Mouse (Mus musculus) NIH3T3 (cell line): ENCODE measurements around the gene Asf1b.

Experiments used
- DNase-seq: peaks from one replicate; pipeline ENCODE4 v3.0.0-alpha.2; 2012; ENCODE audit warnings: low read depth

Asf1b gene

GRCm38 (mm10) chr8:83955106-83955957 is at the start of gene Asf1b, which contains the start of gene Gm10644:
Gene Asf1b (plus strand): TSS chr8:83955507.
Gene Gm10644 (minus strand): TSS chr8:83955205.
- DNase-seq = peak; percentile 100

- no peak for DNase-seq
Observed at GRCm38 (mm10) chr8:83908583-83908982, 46.7 kb upstream of the Asf1b start.

- DNase-seq = no peak
Observed at GRCm38 (mm10) chr8:83909311-83909710, 46.0 kb upstream of the Asf1b start.

GRCm38 (mm10) chr8:83911809-83912731 is 43.2 kb upstream of the Asf1b start:
- DNase-seq = no peak

- no peak for DNase-seq
Observed at GRCm38 (mm10) chr8:83914232-83914631, 41.1 kb upstream of the Asf1b start.

GRCm38 (mm10) chr8:83914860-83915259 is 40.4 kb upstream of the Asf1b start:
- DNase-seq = no peak

- DNase-seq = no peak
Observed at GRCm38 (mm10) chr8:83916015-83916414, 39.3 kb upstream of the Asf1b start.

- DNase-seq = no peak
Observed at GRCm38 (mm10) chr8:83917566-83917965, 37.7 kb upstream of the Asf1b start.

GRCm38 (mm10) chr8:83921558-83921957 is 33.7 kb upstream of the Asf1b start:
- DNase-seq = peak; percentile 88

- DNase-seq = no peak
Observed at GRCm38 (mm10) chr8:83922727-83923126, 32.6 kb upstream of the Asf1b start.

GRCm38 (mm10) chr8:83924585-83924984 is 30.7 kb upstream of the Asf1b start:
- no peak for DNase-seq

- DNase-seq = no peak
Observed at GRCm38 (mm10) chr8:83926266-83926665, 29.0 kb upstream of the Asf1b start.

- no peak for DNase-seq
Observed at GRCm38 (mm10) chr8:83934222-83934621, 21.1 kb upstream of the Asf1b start.

GRCm38 (mm10) chr8:83934994-83935393 is 20.3 kb upstream of the Asf1b start:
- DNase-seq = no peak

GRCm38 (mm10) chr8:83935435-83935834 is 19.9 kb upstream of the Asf1b start:
- no peak for DNase-seq

- no peak for DNase-seq
Observed at GRCm38 (mm10) chr8:83937645-83938044, 17.7 kb upstream of the Asf1b start.

GRCm38 (mm10) chr8:83938330-83938729 is 17.0 kb upstream of the Asf1b start:
- DNase-seq = no peak

GRCm38 (mm10) chr8:83941066-83941677 is 14.1 kb upstream of the Asf1b start:
- DNase-seq = no peak

- DNase-seq = no peak
Observed at GRCm38 (mm10) chr8:83942446-83942845, 12.9 kb upstream of the Asf1b start.

- DNase-seq = no peak
Observed at GRCm38 (mm10) chr8:83945540-83945939, 9.8 kb upstream of the Asf1b start.

GRCm38 (mm10) chr8:83954749-83955105 is 580 bp upstream of the Asf1b start:
- no peak for DNase-seq

- no peak for DNase-seq
Observed at GRCm38 (mm10) chr8:83955958-83956218, 581 bp downstream of the Asf1b start.

GRCm38 (mm10) chr8:83956789-83957188 is 1.5 kb downstream of the Asf1b start:
- DNase-seq = peak; percentile 50
